ENCODE assay signal across 16 mouse cellular contexts in the genomic region with DNA sequence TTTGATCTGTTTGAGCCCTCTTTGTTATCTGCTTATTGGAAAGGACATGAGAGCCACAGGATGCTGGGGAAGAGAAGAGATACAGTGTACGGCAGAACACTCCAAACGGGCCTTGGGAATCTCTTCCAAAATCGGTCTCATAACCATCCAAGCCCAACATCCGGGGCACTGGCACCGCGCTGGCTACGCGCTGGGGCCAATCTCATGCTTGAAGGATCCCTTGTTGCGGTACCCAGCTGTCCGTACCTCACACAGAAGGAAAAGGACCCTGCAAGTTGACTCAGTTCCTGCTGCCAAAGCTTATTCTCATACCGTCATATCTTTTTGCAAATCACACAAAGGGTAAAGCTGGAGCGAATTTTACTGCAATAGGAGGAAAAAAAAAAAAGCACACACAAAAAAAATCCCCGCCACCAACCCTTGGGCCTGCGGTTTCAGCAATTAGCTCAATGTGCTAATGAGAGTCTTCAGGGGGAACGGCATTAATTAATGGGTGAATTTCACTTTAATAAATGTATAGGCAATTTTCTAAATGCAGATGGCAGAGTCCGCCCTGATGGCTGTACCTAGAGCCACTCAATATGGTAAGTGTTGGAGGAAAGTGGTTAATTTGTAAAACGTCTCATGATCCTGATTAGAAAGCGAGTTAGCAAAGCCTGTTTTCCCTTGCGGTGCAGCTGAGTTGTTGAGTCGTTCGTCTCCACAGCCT. TPM values are rescaled to one million over a fixed set of nuclear protein-coding genes. Genes with fewer than 3 reads are reported as not detected.
DNase-seq lines count a peak whose midpoint lies in the region; ATAC-seq and TF ChIP-seq lines count a peak whose summit lies in the region.
"Had no signal": no experiment of that assay in that cellular context is flagged by ENCODE, and none has a peak within 500 bp of the region (broad histone marks: within the 10 kb centered on the region; RNA-seq: fewer than 3 reads in every experiment).

No protein-coding gene starts in this region.

- no peak for TF ChIP-seq CTCF in brain, embryonic 14.5 days (IDR thresholded peaks at IDR 0.05; ENCODE audit: borderline replicate concordance, extremely low read depth, insufficient read depth, insufficient read length)
- TF ChIP-seq CTCF in hindbrain, postnatal 0 days (IDR thresholded peaks at IDR 0.05; ENCODE audit: low read depth): no peak
- TF ChIP-seq CTCF in thymus, adult 2 months (IDR thresholded peaks at IDR 0.05; ENCODE audit: borderline replicate concordance, control insufficient read depth, extremely low read depth, insufficient read depth, low read length, poor library complexity): no peak

- no peak for ATAC-seq in heart, embryonic 11.5 days (replicated peaks; ENCODE audit: insufficient number of reproducible peaks, low FRiP score, low TSS enrichment)
- no peak for ATAC-seq in kidney, embryonic 15.5 days (replicated peaks; ENCODE audit: low FRiP score)
- ATAC-seq in hindbrain, postnatal 0 days: no peak

- no peaks in the 10 kb centered on the region for H3K36me3 ChIP-seq in heart, embryonic 11.5 days (ENCODE audit: control insufficient read depth, insufficient read depth, low read length)
- H3K36me3 ChIP-seq in kidney, embryonic 15.5 days: no peaks in the 10 kb centered on the region
- no peaks in the 10 kb centered on the region for H3K36me3 ChIP-seq in hindbrain, postnatal 0 days (ENCODE audit: insufficient read depth, low read length)
- H3K36me3 ChIP-seq in thymus, adult 2 months (ENCODE audit: control insufficient read depth, insufficient read depth, low read length): no peaks in the 10 kb centered on the region
- H3K36me3 ChIP-seq: liver, embryonic 13.5 days had no signal

- no peak overlapping the region for H3K9ac ChIP-seq in heart, embryonic 11.5 days (ENCODE audit: low read depth, low read length)
- no peak overlapping the region for H3K9ac ChIP-seq in kidney, embryonic 15.5 days
- no peak overlapping the region for H3K9ac ChIP-seq in hindbrain, postnatal 0 days (replicated peaks; ENCODE audit: low read length)
- H3K9ac ChIP-seq: liver, embryonic 13.5 days had no signal

- H3K4me2 ChIP-seq in heart, embryonic 11.5 days: peak overlapping the region; percentile 15; the same call in 1 of the 2 replicates
- H3K4me2 ChIP-seq in kidney, embryonic 15.5 days: peak overlapping the region; percentile 31
- H3K4me2 ChIP-seq in hindbrain, postnatal 0 days (ENCODE audit: low read depth, low read length): peak overlapping the region; percentile 19
- H3K4me2 ChIP-seq: liver, embryonic 13.5 days had no signal

- H3K27me3 ChIP-seq in heart, embryonic 11.5 days (ENCODE audit: control insufficient read depth, insufficient read depth, low read length): peaks cover 26% of the 10 kb centered on the region
- peaks cover 41% of the 10 kb centered on the region for H3K27me3 ChIP-seq in kidney, embryonic 15.5 days
- no peaks in the 10 kb centered on the region for H3K27me3 ChIP-seq in hindbrain, postnatal 0 days (ENCODE audit: insufficient read depth, low read length)
- H3K27me3 ChIP-seq in thymus, adult 2 months (ENCODE audit: control insufficient read depth, insufficient read depth, low read length): no peaks in the 10 kb centered on the region; the same call in 1 of the 2 replicates

- H3K9me3 ChIP-seq in heart, embryonic 11.5 days (replicated peaks; ENCODE audit: control insufficient read depth, low read length): no peaks in the 10 kb centered on the region
- no peaks in the 10 kb centered on the region for H3K9me3 ChIP-seq in kidney, embryonic 15.5 days (replicated peaks)
- no peaks in the 10 kb centered on the region for H3K9me3 ChIP-seq in hindbrain, postnatal 0 days (ENCODE audit: low read length)
- H3K9me3 ChIP-seq: liver, embryonic 13.5 days had no signal

- 55% methylated on average over 21 of the region's 21 CpGs for WGBS in heart, embryonic 11.5 days (ENCODE audit: insufficient replicate concordance)
- WGBS in kidney, embryonic 15.5 days: 65% methylated on average over 21 of the region's 21 CpGs
- 52% methylated on average over 21 of the region's 21 CpGs for WGBS in hindbrain, postnatal 0 days
- 74% methylated on average over 21 of the region's 21 CpGs for WGBS in thymus, adult 2 months

- H3K27ac ChIP-seq in heart, embryonic 11.5 days (ENCODE audit: low read depth, low read length): no peak overlapping the region
- no peak overlapping the region for H3K27ac ChIP-seq in kidney, embryonic 15.5 days
- H3K27ac ChIP-seq in hindbrain, postnatal 0 days: no peak overlapping the region
- no peak overlapping the region for H3K27ac ChIP-seq in thymus, adult 2 months (ENCODE audit: control insufficient read depth, insufficient read depth, low read length)
- H3K27ac ChIP-seq: gastrocnemius, adult 2 months; liver, embryonic 13.5 days had no signal

- H3K4me1 ChIP-seq in heart, embryonic 11.5 days (ENCODE audit: control insufficient read depth, insufficient read depth, low read length): peaks cover 3% of the 10 kb centered on the region; the same call in 1 of the 2 replicates
- no peaks in the 10 kb centered on the region for H3K4me1 ChIP-seq in kidney, embryonic 15.5 days
- H3K4me1 ChIP-seq in hindbrain, postnatal 0 days (ENCODE audit: insufficient read depth, low read length): no peaks in the 10 kb centered on the region
- no peaks in the 10 kb centered on the region for H3K4me1 ChIP-seq in thymus, adult 2 months (replicated peaks; ENCODE audit: control insufficient read depth, insufficient read depth, low read length)
- H3K4me1 ChIP-seq: liver, embryonic 13.5 days had no signal

- H3K4me3 ChIP-seq in heart, embryonic 11.5 days (ENCODE audit: low read depth, low read length): no peak overlapping the region
- H3K4me3 ChIP-seq in kidney, embryonic 15.5 days (replicated peaks): no peak overlapping the region
- no peak overlapping the region for H3K4me3 ChIP-seq in hindbrain, postnatal 0 days (ENCODE audit: low read length)
- H3K4me3 ChIP-seq in thymus, adult 2 months (ENCODE audit: control insufficient read depth, insufficient read depth, low read length): no peak overlapping the region
- H3K4me3 ChIP-seq: gastrocnemius, adult 2 months; liver, embryonic 13.5 days had no signal

- DNase-seq in heart, adult 11 months: no peak
- no peak for DNase-seq in kidney, postnatal 36 days
- peak; percentile 82 for DNase-seq in brain, embryonic 14.5 days (ENCODE audit: low read depth)
- peak; percentile 28 for DNase-seq in hindbrain, postnatal 0 days (ENCODE audit: low spot score)
- DNase-seq in thymus, adult 2 months: no peak
- no peak for DNase-seq in MN1 (ENCODE audit: low spot score)
- DNase-seq: adrenal gland, adult 8-10 months; cerebellum, postnatal 25 days; gastrocnemius, adult 2 months; kidney, adult 8-10 months; layer of hippocampus, adult 9-11 months; left cerebral cortex, postnatal 4 days; liver, embryonic 13.5 days; lung, postnatal 10 days had no signal

- no peak for TF ChIP-seq POLR2A in brain, embryonic 14.5 days (IDR thresholded peaks at IDR 0.05; ENCODE audit: borderline replicate concordance, extremely low read depth, insufficient read depth, insufficient read length, poor library complexity, severe bottlenecking)
- no peak for TF ChIP-seq POLR2A in thymus, adult 2 months (IDR thresholded peaks at IDR 0.05; ENCODE audit: control insufficient read depth, extremely low read depth, insufficient read depth, low read length, poor library complexity)

RNA-seq across cellular contexts. Expression of gene Mtif3, which starts 22.3 kb away (rescaled TPM):
- polyA plus RNA-seq in heart, embryonic 11.5 days (2014; fragmentation: Nextera tagmentation; extraction: Ambion mirVana): 20.7 and 23.0 TPM in 2 replicates
- polyA plus RNA-seq in kidney, embryonic 15.5 days (2015; fragmentation: Nextera tagmentation; extraction: Ambion mirVana): 24.8 and 25.0 TPM in 2 replicates
- polyA plus RNA-seq in brain, embryonic 14.5 days (2012; rRNA removed): 15.5 and 16.6 TPM in 2 replicates
- 9.9 and 11.7 TPM in 2 replicates for total RNA-seq in hindbrain, postnatal 0 days (2014; rRNA removed)
- polyA plus RNA-seq in hindbrain, postnatal 0 days (2015; fragmentation: Nextera tagmentation; extraction: Ambion mirVana): 20.3 and 21.1 TPM in 2 replicates
- polyA plus RNA-seq in thymus, adult 2 months (2012; rRNA removed): 10.7 and 13.0 TPM in 2 replicates

RNA-seq across cellular contexts. Expression of gene Gtf3a, which starts 37.4 kb away (rescaled TPM):
- 89.2 and 98.6 TPM in 2 replicates for polyA plus RNA-seq in heart, embryonic 11.5 days (2014; fragmentation: Nextera tagmentation; extraction: Ambion mirVana)
- polyA plus RNA-seq in kidney, embryonic 15.5 days (2015; fragmentation: Nextera tagmentation; extraction: Ambion mirVana): 120 and 125 TPM in 2 replicates
- polyA plus RNA-seq in brain, embryonic 14.5 days (2012; rRNA removed): 79.6 and 88.5 TPM in 2 replicates
- total RNA-seq in hindbrain, postnatal 0 days (2014; rRNA removed): 53.3 and 71.5 TPM in 2 replicates
- polyA plus RNA-seq in hindbrain, postnatal 0 days (2015; fragmentation: Nextera tagmentation; extraction: Ambion mirVana): 94.0 and 96.6 TPM in 2 replicates
- polyA plus RNA-seq in thymus, adult 2 months (2012; rRNA removed): 85.9 and 108 TPM in 2 replicates

Comparison
In these comparisons a context has a peak if more than half of its experiments do, and no peak if none do; other contexts are left out.
1. DNase-seq: peak in brain, embryonic 14.5 days (single experiment) and hindbrain, postnatal 0 days (single experiment); none in heart, adult 11 months (single experiment), kidney, postnatal 36 days (0 of 2), thymus, adult 2 months (single experiment) and MN1 (single experiment).
2. Peak in every context shown above with its lines, with median percentiles within 50 percentile points of each other: H3K4me2 ChIP-seq.